Comparison of ENCODE assay signal across 9 mouse cellular contexts in the genomic region with DNA sequence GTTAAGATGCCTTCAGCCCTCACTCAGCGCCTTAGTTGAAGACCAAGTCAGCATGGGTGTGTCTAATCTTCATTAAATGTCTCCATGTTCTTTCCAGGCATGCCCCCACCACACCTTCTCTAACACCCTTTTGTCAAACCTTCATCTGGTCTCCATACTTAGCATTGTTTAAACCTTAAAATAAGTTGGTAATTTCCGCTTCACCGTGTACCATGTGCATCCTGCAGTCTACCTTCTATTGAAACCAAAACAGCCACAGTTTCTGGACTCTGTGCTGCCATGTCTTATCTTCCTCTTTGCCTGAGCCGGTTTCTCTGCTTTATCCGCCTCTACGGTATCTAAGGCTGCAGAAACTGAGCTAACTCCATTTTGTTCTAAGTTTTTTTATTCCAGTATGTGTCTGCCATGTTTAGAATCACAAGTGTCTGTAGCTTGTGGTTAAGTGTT. TPM values are rescaled to one million over a fixed set of nuclear protein-coding genes. Genes with fewer than 3 reads are reported as not detected.
DNase-seq lines count a peak whose midpoint lies in the region; ATAC-seq and TF ChIP-seq lines count a peak whose summit lies in the region.
"Had no signal": no experiment of that assay in that cellular context is flagged by ENCODE, and none has a peak within 500 bp of the region (broad histone marks: within the 10 kb centered on the region; RNA-seq: fewer than 3 reads in every experiment).

No protein-coding gene starts in this region.

- H3K36me3 ChIP-seq in heart, embryonic 13.5 days: peaks cover 24% of the 10 kb centered on the region
- peaks cover 8% of the 10 kb centered on the region for H3K36me3 ChIP-seq in ES-E14 (ENCODE audit: control insufficient read depth, insufficient read depth, low read length, poor library complexity, severe bottlenecking)
- H3K36me3 ChIP-seq in forebrain, postnatal 0 days (ENCODE audit: insufficient read depth): peaks cover 14% of the 10 kb centered on the region
- peaks cover 26% of the 10 kb centered on the region for H3K36me3 ChIP-seq in liver, postnatal 0 days (replicated peaks; ENCODE audit: insufficient read depth, low read length)

- H3K9ac ChIP-seq in heart, embryonic 13.5 days: peak overlapping the region; percentile 99
- H3K9ac ChIP-seq in ES-E14 (ENCODE audit: insufficient read depth, low read depth, low read length, poor library complexity, severe bottlenecking): peak overlapping the region; percentile 22; the same call in 1 of the 2 replicates
- no peak overlapping the region for H3K9ac ChIP-seq in forebrain, postnatal 0 days
- peak overlapping the region; percentile 87 for H3K9ac ChIP-seq in liver, postnatal 0 days (replicated peaks)

- peaks cover 58% of the 10 kb centered on the region for H3K4me1 ChIP-seq in heart, embryonic 13.5 days
- H3K4me1 ChIP-seq in ES-E14 (ENCODE audit: control insufficient read depth in 2 of 2, insufficient read depth in 2 of 2, low read length in 2 of 2, poor library complexity in 1 of 2): peaks cover 2 to 6% of the 10 kb centered on the region in 2 experiments
- H3K4me1 ChIP-seq in forebrain, postnatal 0 days (ENCODE audit: insufficient read depth): peaks cover 6% of the 10 kb centered on the region
- H3K4me1 ChIP-seq in liver, postnatal 0 days (ENCODE audit: insufficient read depth): peaks cover 26% of the 10 kb centered on the region

- peak overlapping the region; percentile 81 for H3K4me2 ChIP-seq in heart, embryonic 13.5 days
- peak overlapping the region; percentile 74 for H3K4me2 ChIP-seq in forebrain, postnatal 0 days (ENCODE audit: low read depth)
- H3K4me2 ChIP-seq in liver, postnatal 0 days (ENCODE audit: low read depth, low read length): peak overlapping the region; percentile 94

- H3K4me3 ChIP-seq in heart, embryonic 13.5 days: peak overlapping the region; percentile 94
- peak overlapping the region; percentile 11 to 92; a peak in 3 of 4 replicates for H3K4me3 ChIP-seq in ES-E14 (ENCODE audit: insufficient read depth in 1 of 2, low read depth in 1 of 2, low read length in 2 of 2, poor library complexity in 1 of 2, severe bottlenecking in 1 of 2)
- H3K4me3 ChIP-seq in forebrain, postnatal 0 days (ENCODE audit: low read depth, low read length): peak overlapping the region; percentile 89
- H3K4me3 ChIP-seq in liver, postnatal 0 days (ENCODE audit: low read depth, low read length): peak overlapping the region; percentile 91

- no peaks in the 10 kb centered on the region for H3K27me3 ChIP-seq in heart, embryonic 13.5 days (replicated peaks)
- H3K27me3 ChIP-seq in forebrain, postnatal 0 days (ENCODE audit: insufficient read depth, low read length): no peaks in the 10 kb centered on the region
- no peaks in the 10 kb centered on the region for H3K27me3 ChIP-seq in liver, postnatal 0 days (ENCODE audit: insufficient read depth, low read length)
- H3K27me3 ChIP-seq: Patski had no signal

- in situ Hi-C loops in ES-E14 (cut with MboI; ENCODE audit: low sequenced_read_pairs in 2 of 2, unreplicated experiment in 2 of 2): loop anchor here in 1 of 2 experiments (25.0 kb wide), 1 partner anchor 259 kb away; no protein-coding TSS in a partner anchor

- intact Hi-C loops in heart, postnatal 36 days (cut with DNase I): no loop called here

- peak; percentile 74 for TF ChIP-seq EP300 in liver, postnatal 0 days (IDR thresholded peaks at IDR 0.05; ENCODE audit: low read depth)

- no peak for DNase-seq in heart, postnatal 36 days
- no peak for DNase-seq in ES-E14 (ENCODE audit: low read depth, low spot score)
- DNase-seq in forebrain, postnatal 0 days: no peak
- DNase-seq in liver, postnatal 0 days: no peak
- DNase-seq in frontal cortex, postnatal 36 days (ENCODE audit: low spot score in 2 of 2): no peak
- no peak for DNase-seq in cerebellum, adult 11 months
- DNase-seq in yolk sac, embryonic 10.5 days (ENCODE audit: low spot score): no peak

- ATAC-seq in heart, embryonic 13.5 days (ENCODE audit: extremely low read depth, insufficient number of reproducible peaks, low FRiP score, low TSS enrichment): no peak
- no peak for ATAC-seq in forebrain, postnatal 0 days
- ATAC-seq in liver, postnatal 0 days: no peak
- ATAC-seq: Patski had no signal

- H3K27ac ChIP-seq in heart, embryonic 13.5 days (replicated peaks): peak overlapping the region; percentile 97
- H3K27ac ChIP-seq in ES-E14 (ENCODE audit: insufficient read depth, low read depth, low read length, poor library complexity, severe bottlenecking): no peak overlapping the region
- no peak overlapping the region for H3K27ac ChIP-seq in forebrain, postnatal 0 days (ENCODE audit: low read depth, low read length)
- H3K27ac ChIP-seq in liver, postnatal 0 days (ENCODE audit: low read depth): peak overlapping the region; percentile 88

- H3K9me3 ChIP-seq in heart, embryonic 13.5 days: no peaks in the 10 kb centered on the region
- no peaks in the 10 kb centered on the region for H3K9me3 ChIP-seq in ES-E14 (ENCODE audit: control insufficient read depth, insufficient read depth, low read depth, low read length)
- H3K9me3 ChIP-seq in forebrain, postnatal 0 days (ENCODE audit: low read length): no peaks in the 10 kb centered on the region
- no peaks in the 10 kb centered on the region for H3K9me3 ChIP-seq in liver, postnatal 0 days (ENCODE audit: low read length)

- WGBS in heart, embryonic 13.5 days: 8% methylated on average over 6 of the region's 6 CpGs
- 32% methylated on average over 6 of the region's 6 CpGs for WGBS in forebrain, postnatal 0 days
- 10% methylated on average over 6 of the region's 6 CpGs for WGBS in liver, postnatal 0 days (ENCODE audit: insufficient replicate concordance)

- TF ChIP-seq CTCF in forebrain, postnatal 0 days (IDR thresholded peaks at IDR 0.05; ENCODE audit: low read depth): no peak
- TF ChIP-seq CTCF in liver, postnatal 0 days (IDR thresholded peaks at IDR 0.05; ENCODE audit: low read depth): no peak

TF ChIP-seq in ES-E14, 5 proteins besides CTCF, POLR2A, EP300 and RAD21:
- TF ChIP-seq HCFC1 (IDR thresholded peaks at IDR 0.05; ENCODE audit: borderline replicate concordance, insufficient read depth, low read length) (no peak), ZNF384 (IDR thresholded peaks at IDR 0.05; ENCODE audit: low read depth, low read length) (no peak), ZC3H11A (IDR thresholded peaks at IDR 0.05; ENCODE audit: borderline replicate concordance, low read depth, low read length) (no peak)

RNA-seq across cellular contexts. Expression of gene Ivns1abp, which starts 2.4 kb away (rescaled TPM):
- 221 and 252 TPM in 2 replicates for polyA plus RNA-seq in heart, embryonic 13.5 days (2015; fragmentation: Nextera tagmentation; extraction: Ambion mirVana)
- 100 to 1,000 TPM; 774 to 837 TPM for total RNA-seq in heart, postnatal 36 days (2021)
- 76.9 and 89.5 TPM in 2 replicates for total RNA-seq in ES-E14 (2012; rRNA removed)
- total RNA-seq in forebrain, postnatal 0 days (2014; rRNA removed): 246 and 251 TPM in 2 replicates
- polyA plus RNA-seq in forebrain, postnatal 0 days (2015; fragmentation: Nextera tagmentation; extraction: Ambion mirVana): 217 and 240 TPM in 2 replicates
- polyA plus RNA-seq in liver, postnatal 0 days (2015; fragmentation: Nextera tagmentation; extraction: Ambion mirVana): 58.5 and 68.2 TPM in 2 replicates

Comparison
In these comparisons a context has a peak if more than half of its experiments do, and no peak if none do; other contexts are left out.
1. H3K27ac ChIP-seq: peak in heart, embryonic 13.5 days (single experiment) and liver, postnatal 0 days (single experiment); none in ES-E14 (single experiment) and forebrain, postnatal 0 days (single experiment).
2. Peak in every context shown above with its lines, with median percentiles within 50 percentile points of each other: H3K4me2 ChIP-seq and H3K4me3 ChIP-seq.